Mouse (Mus musculus) embryo, embryonic 11 days (tissue): ENCODE data around the gene Sfn.
A peak's percentile ranks its signal among the peaks of the same experiment; 100 is the strongest.

Source experiments
- DNase-seq: peaks from one replicate; pipeline ENCODE4 v3.0.0-alpha.2; 2015

Gene Sfn

GRCm38 (mm10) chr4:133619473-133620136, 17.6 kb upstream of the Sfn start:
- DNase-seq, result no peak

DNA sequence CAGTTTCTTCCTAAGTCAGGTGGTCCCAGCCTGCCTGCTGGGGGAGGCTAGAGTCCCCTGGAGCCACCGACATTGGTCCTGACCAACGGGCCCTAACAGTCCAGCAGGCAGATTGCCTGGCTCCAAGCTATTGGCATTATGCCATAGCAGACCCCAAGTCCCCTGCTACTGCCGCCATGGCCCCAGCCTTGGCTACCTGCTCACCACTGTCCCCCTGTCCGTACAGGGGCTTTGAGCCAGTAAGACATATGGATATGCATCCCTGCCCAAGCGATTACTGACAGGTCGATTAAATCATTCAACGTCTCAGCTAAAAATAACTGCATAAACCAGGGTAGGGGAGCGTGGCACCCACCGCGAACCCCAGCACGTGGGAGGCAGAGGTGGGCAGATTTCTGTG, 16.0 kb upstream of the Sfn start:
- no peak for DNase-seq

- no peak for DNase-seq
These were observed 13.4 kb upstream of the Sfn start for GRCm38 (mm10) chr4:133615416-133615815.

GRCm38 (mm10) chr4:133614274-133614761, 12.3 kb upstream of the Sfn start:
- no peak for DNase-seq

GRCm38 (mm10) chr4:133613867-133614266, 11.9 kb upstream of the Sfn start:
- no peak for DNase-seq

- no peak for DNase-seq
These were observed 11.1 kb upstream of the Sfn start for GRCm38 (mm10) chr4:133613026-133613425.

DNA sequence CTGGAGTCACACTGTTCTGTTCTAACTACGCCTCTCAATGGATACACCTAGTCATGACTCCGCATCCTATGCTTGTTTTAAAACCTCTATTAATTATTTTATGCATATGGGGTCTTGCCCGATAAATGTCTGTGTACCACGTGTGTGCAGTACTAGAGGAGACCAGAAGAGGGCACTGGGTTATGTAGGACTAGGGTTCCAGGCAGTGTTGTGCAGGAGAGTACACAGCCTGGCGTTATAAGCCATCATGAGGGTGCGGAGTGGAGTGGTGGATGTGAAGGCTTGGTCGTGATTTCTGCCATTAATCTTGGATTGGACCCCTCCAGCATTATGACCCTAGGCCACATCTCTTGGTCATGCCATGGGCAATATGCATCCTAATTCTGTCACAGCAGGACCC, 10.4 kb upstream of the Sfn start:
- DNase-seq, result no peak

DNA sequence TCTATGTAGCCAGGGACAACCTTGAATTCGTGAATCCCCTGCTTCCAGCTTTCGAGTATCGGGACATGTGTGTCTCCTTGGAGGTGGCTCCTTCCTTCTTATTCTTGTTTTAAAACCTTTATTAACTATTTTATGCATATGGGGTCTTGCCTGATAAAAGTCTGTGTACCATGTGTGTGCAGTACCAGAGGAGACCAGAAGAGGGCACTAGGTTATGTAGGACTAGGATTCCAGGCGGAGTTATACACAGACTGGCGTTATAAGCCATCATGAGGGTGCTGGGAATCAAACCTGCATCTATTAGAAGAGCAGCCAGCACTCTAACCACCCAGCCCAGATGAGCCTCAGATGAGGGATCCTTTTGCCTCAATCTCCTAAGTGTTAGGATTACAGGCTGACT, 9.8 kb upstream of the Sfn start:
- DNase-seq, result no peak

DNA sequence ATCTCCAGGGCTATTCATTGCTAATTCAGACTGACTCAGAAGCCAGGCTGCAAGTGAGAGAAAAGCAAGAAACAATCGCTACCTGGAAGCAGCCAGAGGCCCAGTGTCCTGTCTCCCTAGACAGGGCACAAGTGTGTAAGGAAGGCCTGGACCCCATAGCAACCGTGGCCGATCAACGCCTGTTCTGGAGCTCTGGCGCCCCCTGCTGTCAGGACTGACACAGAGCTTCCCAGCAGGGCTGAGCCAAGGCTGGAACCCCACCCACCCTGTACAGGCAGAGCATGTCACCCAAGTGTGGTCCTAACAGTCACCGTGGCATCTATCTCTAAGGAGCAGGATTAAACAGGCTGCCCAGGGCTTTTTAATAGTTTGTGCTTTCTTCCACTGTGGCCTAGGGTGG, 7.8 kb upstream of the Sfn start:
- DNase-seq, result peak; percentile 86

GRCm38 (mm10) chr4:133607284-133607683, 5.3 kb upstream of the Sfn start:
- DNase-seq, result no peak

DNA sequence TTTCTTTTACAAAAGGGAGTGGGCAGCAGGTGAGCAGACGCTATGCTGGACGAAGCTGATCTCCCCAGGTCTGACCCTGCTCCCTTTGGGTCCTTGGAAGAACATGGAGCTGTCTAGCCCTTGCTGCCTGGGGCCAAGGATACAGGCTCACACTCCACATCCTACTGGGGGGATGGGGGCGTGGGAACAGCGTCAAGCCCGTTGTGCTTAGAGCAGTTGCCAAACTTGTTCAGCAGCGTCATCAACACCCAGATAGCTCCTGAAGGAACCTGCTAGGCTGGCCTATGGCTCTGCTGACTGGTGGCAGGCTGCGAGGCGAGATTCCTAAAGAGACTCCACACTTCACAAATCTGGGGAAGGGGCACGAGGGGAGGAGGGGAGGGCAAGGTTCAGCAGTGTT, 3.4 kb upstream of the Sfn start:
- no peak for DNase-seq

GRCm38 (mm10) chr4:133604856-133605255, 2.9 kb upstream of the Sfn start:
- no peak for DNase-seq

DNA sequence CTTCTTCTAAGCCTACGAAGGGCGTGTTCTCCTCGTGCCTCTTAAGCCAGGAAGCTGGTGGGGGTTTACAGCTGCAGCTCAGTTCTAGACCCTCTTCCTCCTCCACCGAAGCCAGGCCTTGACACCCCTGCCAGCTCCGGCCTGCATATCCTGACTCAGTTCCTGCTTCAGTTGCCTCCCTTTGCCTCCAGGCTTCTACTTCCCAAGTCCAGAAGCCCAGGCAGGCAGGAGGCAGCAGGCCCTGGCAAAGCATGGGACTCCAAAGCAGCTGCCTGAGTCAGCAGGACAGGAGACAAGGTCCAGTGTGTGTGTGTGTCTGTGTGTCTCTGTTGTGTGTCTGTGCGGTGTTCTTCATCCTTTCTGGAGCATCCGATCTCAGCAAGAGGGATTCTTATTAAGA, 2.2 kb upstream of the Sfn start:
- DNase-seq, result no peak

DNA sequence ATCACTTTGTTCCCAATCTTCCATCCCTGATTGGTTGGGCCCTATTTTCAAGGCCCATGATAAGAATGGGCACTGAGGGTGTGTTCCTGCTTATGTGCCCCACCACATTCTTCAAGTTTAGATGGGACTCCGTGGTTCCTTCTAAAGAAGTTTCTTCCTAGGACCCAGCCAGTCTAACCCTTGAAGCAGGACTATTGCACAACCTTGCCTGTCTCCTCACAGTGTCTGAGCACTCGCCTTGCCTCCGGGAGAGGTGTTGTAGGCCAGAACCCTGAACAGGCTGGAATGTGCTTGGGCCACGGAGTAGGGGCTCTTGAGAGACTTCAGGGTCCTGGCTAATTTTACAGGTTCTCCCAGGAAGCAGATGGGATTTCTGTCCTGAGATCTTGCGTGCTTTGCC, 1.1 kb upstream of the Sfn start:
- DNase-seq, result no peak

DNA sequence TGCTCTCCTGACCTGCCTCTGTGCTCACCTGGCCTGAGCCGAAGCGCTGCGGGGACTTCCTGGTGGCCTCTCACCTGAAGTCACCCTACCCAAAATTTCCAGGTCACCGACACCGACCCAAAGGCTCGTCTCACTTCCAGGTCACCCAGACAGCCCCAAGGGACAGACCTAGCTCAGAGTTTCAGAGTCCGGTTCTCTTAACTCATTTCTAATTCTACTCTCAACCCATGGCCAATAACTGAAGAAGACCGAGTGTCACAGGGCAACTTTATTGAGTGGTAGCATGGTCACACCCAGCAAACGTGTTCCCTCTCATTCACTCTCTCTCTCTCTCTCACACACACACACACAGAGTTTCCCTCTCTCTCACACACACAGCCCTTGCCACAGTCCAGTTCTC, 1.7 kb downstream of the Sfn start:
- no peak for DNase-seq

GRCm38 (mm10) chr4:133599571-133600073, 2.3 kb downstream of the Sfn start:
- peak; percentile 93 for DNase-seq

- DNase-seq, result no peak
These were observed 2.9 kb downstream of the Sfn start for GRCm38 (mm10) chr4:133599116-133599515.

DNA sequence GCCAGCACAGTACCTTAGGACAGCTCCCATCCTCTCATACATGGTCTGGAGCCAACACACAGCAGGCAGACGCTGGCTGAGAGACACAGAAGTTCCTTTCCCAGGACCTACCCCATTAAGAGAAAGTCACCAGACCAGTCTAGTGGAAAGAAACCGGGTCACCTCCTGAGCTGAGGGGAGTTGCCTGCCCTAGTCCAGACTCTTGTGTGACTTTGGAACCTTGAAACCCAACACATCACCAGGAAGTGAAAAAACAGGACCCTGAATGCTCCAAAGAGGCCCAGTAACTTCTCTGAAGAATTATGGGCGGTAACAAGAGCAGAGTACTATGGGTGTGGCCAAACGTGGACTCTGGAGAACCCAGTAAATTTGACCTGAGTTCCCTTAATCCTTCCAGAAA, 3.4 kb downstream of the Sfn start:
- DNase-seq, result no peak

GRCm38 (mm10) chr4:133596084-133596483, 5.9 kb downstream of the Sfn start:
- no peak for DNase-seq

- DNase-seq, result no peak
These were observed 6.4 kb downstream of the Sfn start for GRCm38 (mm10) chr4:133595538-133595937.

DNA sequence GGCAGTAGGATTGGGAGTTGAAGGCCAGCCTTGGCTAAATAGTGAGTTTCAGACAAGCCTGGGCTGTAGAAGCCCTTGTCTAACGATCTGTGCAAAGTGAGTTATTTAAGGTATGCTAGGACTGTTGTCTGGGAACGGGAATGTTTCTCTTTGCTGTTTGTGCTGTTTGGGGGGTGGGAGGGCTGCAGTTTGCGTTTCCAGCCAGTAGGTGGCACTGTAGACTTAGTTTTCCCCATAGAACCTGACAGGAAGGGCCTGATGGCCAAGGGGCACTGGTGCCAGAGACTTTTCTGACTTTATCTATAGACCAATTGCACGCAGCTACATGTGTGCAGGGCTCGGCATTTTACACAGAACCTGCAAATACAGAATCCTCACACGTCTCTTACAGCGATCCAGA, 9.4 kb downstream of the Sfn start:
- peak; percentile 72 for DNase-seq

- peak; percentile 92 for DNase-seq
These were observed 17.7 kb downstream of the Sfn start, which contains the start of gene Gpn2 for GRCm38 (mm10) chr4:133584059-133584951. Gpn2 (plus strand) TSS chr4:133584362.

GRCm38 (mm10) chr4:133583690-133584058, 18.3 kb downstream of the Sfn start:
- DNase-seq, result no peak

GRCm38 (mm10) chr4:133577983-133578382, 24.0 kb downstream of the Sfn start:
- DNase-seq, result no peak
